Mouse (Mus musculus) embryonic facial prominence, embryonic 15.5 days (tissue): ENCODE data around the gene Gm49353. TPM values are rescaled to one million over a fixed set of nuclear protein-coding genes. Genes with fewer than 3 reads are reported as not detected.
A peak's percentile ranks its signal among the peaks of the same experiment; 100 is the strongest.

Source experiments
- ATAC-seq: fragments of 200-750 bp; cut with Nextera tagmentation; 2 replicates; pipeline ENCODE4 v1.8.0; 2017; ENCODE audit warnings: low read depth, moderate TSS enrichment; ENCODE audit not compliant: insufficient number of reproducible peaks, low FRiP score, low TSS enrichment
- H3K27ac ChIP-seq: fragments of 300-500 bp; sonication (generic); replicated peaks from 2 replicates; pipeline ENCODE4 v1.5.1; 2015; ENCODE audit warnings: mild to moderate bottlenecking, inconsistent platforms
- H3K27me3 ChIP-seq: fragments of 300-500 bp; sonication (generic); 2 replicates; pipeline ENCODE4 v1.6.1; 2015; ENCODE audit warnings: inconsistent platforms
- H3K36me3 ChIP-seq: fragments of 300-500 bp; sonication (generic); 2 replicates; pipeline ENCODE4 v1.6.1; 2015; ENCODE audit warnings: mild to moderate bottlenecking, inconsistent platforms
- H3K4me1 ChIP-seq: fragments of 300-500 bp; sonication (generic); 2 replicates; pipeline ENCODE4 v1.6.1; 2015; ENCODE audit warnings: inconsistent platforms
- H3K4me2 ChIP-seq: fragments of 300-500 bp; sonication (generic); replicated peaks from 2 replicates; pipeline ENCODE4 v1.6.1; 2015; ENCODE audit warnings: mild to moderate bottlenecking, inconsistent platforms
- H3K4me3 ChIP-seq: fragments of 300-500 bp; sonication (generic); replicated peaks from 2 replicates; pipeline ENCODE4 v1.5.1; 2015; ENCODE audit warnings: mild to moderate bottlenecking, inconsistent platforms
- H3K9ac ChIP-seq: fragments of 300-500 bp; sonication (generic); 2 replicates; pipeline ENCODE4 v1.6.1; 2015; ENCODE audit warnings: inconsistent platforms
- H3K9me3 ChIP-seq: fragments of 300-500 bp; sonication (generic); replicated peaks from 2 replicates; pipeline ENCODE4 v1.6.1; 2016; ENCODE audit warnings: inconsistent platforms
- WGBS: fragments of 180-500 bp; shearing (Covaris S2); methylation state at CpG from one replicate; pipeline ENCODE4 v1.1.7; 2015; 5-methylcytosine and 5-hydroxymethylcytosine counted together
- polyA plus RNA-seq: library from polyadenylated mRNA; unstranded; fragments of >200 nt; fragmentation: Nextera tagmentation; extraction: Ambion mirVana; gene quantifications from 2 replicates; pipeline ENCODE4 v1.2.1, GENCODE M21; 2015

Gm49353 gene
- polyA plus RNA-seq, 1 experiment from 2014 or later, result 0.27 TPM

- 91% methylated on average over 1 of the region's 1 CpGs for WGBS
- Histone ChIP-seq H3K36me3 (no peaks in the 10 kb centered on the region), H3K27ac (no peak overlapping the region), H3K9me3 (no peaks in the 10 kb centered on the region), H3K4me3 (no peak overlapping the region), H3K9ac (no peak overlapping the region), H3K4me2 (no peak overlapping the region), H3K4me1 (no peaks in the 10 kb centered on the region), H3K27me3 (no peaks in the 10 kb centered on the region)
- no peak for ATAC-seq
Measured at GRCm38 (mm10) chr10:29200609-29201008, 1.9 kb downstream of the Gm49353 start.

GRCm38 (mm10) chr10:29206730-29207129 is 8.0 kb downstream of the Gm49353 start:
- Histone ChIP-seq H3K9me3 (no peaks in the 10 kb centered on the region), H3K27ac (no peak overlapping the region), H3K4me2 (no peak overlapping the region), H3K9ac (no peak overlapping the region), H3K4me1 (peaks cover 4% of the 10 kb centered on the region; the same call in 1 of the 2 replicates), H3K4me3 (no peak overlapping the region), H3K36me3 (no peaks in the 10 kb centered on the region), H3K27me3 (no peaks in the 10 kb centered on the region)
- ATAC-seq, result no peak

DNA sequence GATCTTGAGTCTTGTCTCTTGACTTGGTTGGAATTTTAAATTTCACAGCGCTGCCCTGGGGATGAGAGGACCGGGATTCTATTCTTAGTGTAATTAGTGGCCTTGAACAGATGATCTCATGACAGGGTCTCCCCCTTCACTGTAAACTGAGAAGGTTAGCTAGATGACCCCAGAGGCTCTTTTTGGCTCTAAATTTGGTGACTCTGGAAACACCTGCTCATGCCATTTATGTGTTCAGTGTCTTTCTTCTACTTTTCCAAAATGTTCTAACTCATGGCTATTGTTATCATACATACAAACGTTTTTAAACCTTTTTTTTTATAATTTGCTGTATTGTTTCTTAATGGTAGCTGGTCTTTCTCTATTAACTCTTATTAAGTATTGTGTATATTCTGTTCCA is 10.0 kb downstream of the Gm49353 start:
- Histone ChIP-seq H3K4me2 (no peak overlapping the region), H3K4me1 (peaks cover 5% of the 10 kb centered on the region; the same call in 1 of the 2 replicates), H3K9me3 (no peaks in the 10 kb centered on the region), H3K36me3 (no peaks in the 10 kb centered on the region), H3K4me3 (no peak overlapping the region), H3K27ac (no peak overlapping the region), H3K27me3 (no peaks in the 10 kb centered on the region), H3K9ac (no peak overlapping the region)
- WGBS, result 37% methylated on average over 3 of the region's 3 CpGs
- no peak for ATAC-seq

GRCm38 (mm10) chr10:29211453-29211852 is 12.7 kb downstream of the Gm49353 start, which contains the start of gene 9330159F19Rik:
Gene 9330159F19Rik, plus strand, starts transcription at chr10:29211606.
- H3K27ac ChIP-seq, result 0 out of 2 replicates have a peak within 1 kb of the TSS, but pooled peaks have one; percentile 7
- WGBS, result 8% methylated on average over 4 of the region's 4 CpGs
- H3K9me3 ChIP-seq, result no peaks in the 10 kb centered on the region
- ATAC-seq, result peak; percentile 80
- no peak within 1 kb of the TSS; the same call in 1 of the 2 replicates for H3K4me2 ChIP-seq
- H3K9ac ChIP-seq, result no peak within 1 kb of the TSS
- H3K27me3 ChIP-seq, result no peaks in the 10 kb centered on the region
- H3K36me3 ChIP-seq, result no peaks in the 10 kb centered on the region
- peaks cover 5% of the 10 kb centered on the region; the same call in 1 of the 2 replicates for H3K4me1 ChIP-seq
- H3K4me3 ChIP-seq, result no peak within 1 kb of the TSS; the same call in 1 of the 2 replicates

GRCm38 (mm10) chr10:29213534-29214100 is 14.9 kb downstream of the Gm49353 start:
- no peak overlapping the region for H3K27ac ChIP-seq
- H3K4me1 ChIP-seq, result peaks cover 5% of the 10 kb centered on the region; the same call in 1 of the 2 replicates
- 40% methylated on average over 3 of the region's 3 CpGs for WGBS
- no peaks in the 10 kb centered on the region for H3K9me3 ChIP-seq
- H3K36me3 ChIP-seq, result no peaks in the 10 kb centered on the region
- no peak overlapping the region for H3K4me2 ChIP-seq
- no peak for ATAC-seq
- H3K4me3 ChIP-seq, result no peak overlapping the region
- no peaks in the 10 kb centered on the region for H3K27me3 ChIP-seq
- H3K9ac ChIP-seq, result no peak overlapping the region

GRCm38 (mm10) chr10:29216957-29217356 is 18.2 kb downstream of the Gm49353 start:
- Histone ChIP-seq H3K4me3 (no peak overlapping the region), H3K9me3 (no peaks in the 10 kb centered on the region), H3K4me2 (no peak overlapping the region), H3K9ac (no peak overlapping the region), H3K36me3 (no peaks in the 10 kb centered on the region), H3K4me1 (no peaks in the 10 kb centered on the region), H3K27ac (no peak overlapping the region), H3K27me3 (no peaks in the 10 kb centered on the region)
- ATAC-seq, result no peak
- 90% methylated on average over 1 of the region's 1 CpGs for WGBS

GRCm38 (mm10) chr10:29217451-29217850 is 18.7 kb downstream of the Gm49353 start:
- no peak overlapping the region for H3K4me3 ChIP-seq
- WGBS, result 67% methylated on average over 2 of the region's 2 CpGs
- no peak for ATAC-seq

GRCm38 (mm10) chr10:29225329-29225728 is 26.6 kb downstream of the Gm49353 start:
- Histone ChIP-seq H3K36me3 (no peaks in the 10 kb centered on the region), H3K4me2 (no peak overlapping the region), H3K9me3 (no peaks in the 10 kb centered on the region), H3K27ac (no peak overlapping the region), H3K27me3 (no peaks in the 10 kb centered on the region), H3K4me1 (no peaks in the 10 kb centered on the region), H3K9ac (no peak overlapping the region), H3K4me3 (no peak overlapping the region)
- ATAC-seq, result no peak
- WGBS, result 79% methylated on average over 4 of the region's 4 CpGs

More at GRCm38 (mm10) chr10:29217451-29217850, 18.7 kb downstream of the Gm49353 start:
- Histone ChIP-seq H3K36me3 (no peaks in the 10 kb centered on the region), H3K9ac (no peak overlapping the region), H3K27me3 (no peaks in the 10 kb centered on the region), H3K9me3 (no peaks in the 10 kb centered on the region), H3K4me2 (no peak overlapping the region), H3K27ac (no peak overlapping the region), H3K4me1 (no peaks in the 10 kb centered on the region)

DNA sequence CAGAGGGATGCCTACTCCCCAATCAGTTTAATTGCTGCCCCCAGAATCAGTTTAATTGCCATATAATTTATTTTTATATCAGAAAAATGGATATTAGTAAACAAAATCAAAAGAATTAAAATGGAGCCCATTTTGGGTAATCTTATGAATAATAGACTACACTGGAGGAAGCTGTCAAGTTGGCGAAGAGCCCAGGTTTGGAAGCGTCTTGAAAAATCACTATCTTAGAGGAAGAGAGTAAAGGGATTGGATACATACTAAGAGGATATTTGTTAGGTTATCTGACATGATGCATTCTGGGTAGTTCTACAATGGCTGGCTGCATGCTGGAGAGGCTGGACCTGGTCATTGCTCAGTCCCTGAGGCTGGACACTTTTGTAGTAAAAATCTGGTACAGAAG is 32.5 kb downstream of the Gm49353 start:
- Histone ChIP-seq H3K36me3 (no peaks in the 10 kb centered on the region), H3K27me3 (no peaks in the 10 kb centered on the region), H3K9me3 (no peaks in the 10 kb centered on the region), H3K27ac (no peak overlapping the region), H3K4me1 (no peaks in the 10 kb centered on the region), H3K9ac (no peak overlapping the region), H3K4me3 (no peak overlapping the region), H3K4me2 (no peak overlapping the region)
- ATAC-seq, result no peak
- 79% methylated on average over 2 of the region's 2 CpGs for WGBS

Other genes starting within 250 kb of the Gm49353 start
- not detected in 2 replicates for gene 2310057J18Rik, start 212.7 kb upstream of the Gm49353 start, polyA plus RNA-seq
- 4.0 and 4.7 TPM in 2 replicates for gene Soga3, start 55.1 kb upstream of the Gm49353 start, polyA plus RNA-seq
- 1.2 and 1.5 TPM in 2 replicates for gene 9330159F19Rik, start 12.7 kb downstream of the Gm49353 start, polyA plus RNA-seq
- gene Echdc1, start 114.2 kb downstream of the Gm49353 start, polyA plus RNA-seq, result 26.9 and 28.1 TPM in 2 replicates
- 50.5 and 56.0 TPM in 2 replicates for gene Rnf146, start 163.5 kb downstream of the Gm49353 start, polyA plus RNA-seq